Mouse (Mus musculus) liver, postnatal 0 days (tissue): ENCODE measurements at regions not wholly inside any gene's neighbourhood (a gene's known extent, or its start where the extent isn't known, plus 50 kb on each side); places are given as distances from the start of the nearest gene placed in this dataset.

Experiments
- ATAC-seq: fragments of 200-750 bp; cut with Nextera tagmentation; 2 replicates; pipeline ENCODE4 v1.8.0; 2017; ENCODE audit warnings: mild to moderate bottlenecking, moderate library complexity
- DNase-seq: peaks from one replicate; pipeline ENCODE4 v3.0.0-alpha.2; 2016
- H3K27ac ChIP-seq: fragments of 300-500 bp; sonication (generic); 2 replicates; pipeline ENCODE4 v1.5.1; 2014; ENCODE audit warnings: antibody characterized with exemption, moderate library complexity, mild to moderate bottlenecking, low read depth
- H3K27me3 ChIP-seq: fragments of 300-500 bp; sonication (generic); 2 replicates; pipeline ENCODE4 v1.6.1; 2014; ENCODE audit warnings: low read length, control low read depth, mixed read lengths; ENCODE audit not compliant: insufficient read depth
- H3K36me3 ChIP-seq: fragments of 300-500 bp; sonication (generic); replicated peaks from 2 replicates; pipeline ENCODE4 v1.6.1; 2014; ENCODE audit warnings: mild to moderate bottlenecking, control low read depth, low read length, moderate library complexity, mixed read lengths; ENCODE audit not compliant: insufficient read depth
- H3K4me1 ChIP-seq: fragments of 300-500 bp; sonication (generic); 2 replicates; pipeline ENCODE4 v1.6.1; 2014; ENCODE audit warnings: antibody characterized with exemption, mild to moderate bottlenecking, control low read depth; ENCODE audit not compliant: insufficient read depth
- H3K4me2 ChIP-seq: fragments of 300-500 bp; sonication (generic); 2 replicates; pipeline ENCODE4 v1.6.1; 2014; ENCODE audit warnings: low read depth, mild to moderate bottlenecking, low read length, moderate library complexity, mixed read lengths
- H3K4me3 ChIP-seq: fragments of 300-500 bp; sonication (generic); 2 replicates; pipeline ENCODE4 v1.5.1; 2014; ENCODE audit warnings: low read depth, low read length
- H3K9ac ChIP-seq: fragments of 300-500 bp; sonication (generic); replicated peaks from 2 replicates; pipeline ENCODE4 v1.6.1; 2014; ENCODE audit warnings: mild to moderate bottlenecking, moderate library complexity
- H3K9me3 ChIP-seq: fragments of 300-500 bp; sonication (generic); 2 replicates; pipeline ENCODE4 v1.6.1; 2016; ENCODE audit warnings: mild to moderate bottlenecking, control low read depth, low read length, mixed read lengths
- CTCF ChIP-seq: sonication (generic); IDR thresholded peaks from 2 replicates; pipeline ENCODE4 v1.5.1; 2016; ENCODE audit warnings: antibody characterized with exemption, low read depth
- EP300 ChIP-seq: IDR thresholded peaks from 2 replicates; pipeline ENCODE4 v1.6.1; 2016; ENCODE audit warnings: antibody characterized with exemption, low read depth, mild to moderate bottlenecking
- WGBS: fragments of 180-500 bp; shearing (Covaris S2); extraction: QIAGEN DNeasy Blood & Tissue Kit; methylation state at CpG from one replicate; pipeline ENCODE4 v1.1.7; 2014; ENCODE audit not compliant: insufficient replicate concordance; 5-methylcytosine and 5-hydroxymethylcytosine counted together

DNA sequence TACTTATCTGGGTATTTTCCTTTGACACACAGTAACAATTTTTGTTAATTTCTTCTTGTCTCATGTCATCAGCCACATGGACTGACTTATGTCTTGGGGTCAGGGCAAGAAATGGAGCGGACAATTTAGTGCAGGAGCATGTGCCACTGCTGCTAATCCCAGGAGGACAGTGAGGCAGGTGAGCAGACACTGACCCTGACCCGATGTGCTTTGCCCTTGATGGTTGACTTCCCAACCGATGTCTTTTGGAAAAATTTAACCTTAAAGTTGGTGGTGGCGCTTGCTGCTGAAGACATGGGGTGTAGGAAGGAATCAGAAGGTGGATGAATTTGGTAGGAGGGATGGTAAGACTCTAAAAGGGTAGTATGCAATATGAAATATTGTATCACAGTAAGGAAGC lies 72.9 kb upstream of the Ercc4 start:
- Histone ChIP-seq H3K9ac (no peak overlapping the region), H3K27ac (no peak overlapping the region), H3K27me3 (no peaks in the 10 kb centered on the region), H3K4me2 (no peak overlapping the region), H3K4me1 (no peaks in the 10 kb centered on the region), H3K36me3 (no peaks in the 10 kb centered on the region), H3K9me3 (no peaks in the 10 kb centered on the region), H3K4me3 (no peak overlapping the region)
- ATAC-seq (no peak), DNase-seq (no peak)
- no peak for TF ChIP-seq EP300
- TF ChIP-seq CTCF: no peak
- WGBS: 74% methylated on average over 4 of the region's 4 CpGs

GRCm38 (mm10) chr16:13040312-13041100 lies 69.0 kb upstream of the Ercc4 start:
- DNase-seq: no peak
- Histone ChIP-seq H3K9me3 (no peaks in the 10 kb centered on the region; the same call in 1 of the 2 replicates), H3K4me3 (no peak overlapping the region), H3K27me3 (no peaks in the 10 kb centered on the region), H3K36me3 (no peaks in the 10 kb centered on the region), H3K27ac (no peak overlapping the region), H3K4me1 (no peaks in the 10 kb centered on the region), H3K9ac (no peak overlapping the region), H3K4me2 (no peak overlapping the region)
- WGBS: 71% methylated on average over 15 of the region's 15 CpGs
- ATAC-seq: no peak
- no peak for TF ChIP-seq CTCF
- no peak for TF ChIP-seq EP300

GRCm38 (mm10) chr16:13041356-13041755 lies 68.1 kb upstream of the Ercc4 start:
- Histone ChIP-seq H3K36me3 (no peaks in the 10 kb centered on the region), H3K4me1 (no peaks in the 10 kb centered on the region), H3K27ac (no peak overlapping the region), H3K9me3 (no peaks in the 10 kb centered on the region; the same call in 1 of the 2 replicates), H3K4me2 (no peak overlapping the region), H3K9ac (no peak overlapping the region), H3K4me3 (no peak overlapping the region), H3K27me3 (no peaks in the 10 kb centered on the region)
- WGBS: 58% methylated on average over 3 of the region's 3 CpGs
- ATAC-seq (no peak), DNase-seq (no peak)
- TF ChIP-seq EP300 (no peak), CTCF (no peak)

- H3K9ac ChIP-seq: no peak overlapping the region
- no peaks in the 10 kb centered on the region for H3K4me1 ChIP-seq
- WGBS: 81% methylated on average over 10 of the region's 10 CpGs
- DNase-seq (no peak), ATAC-seq (no peak)
- H3K36me3 ChIP-seq: no peaks in the 10 kb centered on the region
- H3K4me3 ChIP-seq: no peak overlapping the region
- no peak overlapping the region for H3K4me2 ChIP-seq
- TF ChIP-seq CTCF (no peak), EP300 (no peak)
- no peaks in the 10 kb centered on the region for H3K27me3 ChIP-seq
- H3K27ac ChIP-seq: no peak overlapping the region
- H3K9me3 ChIP-seq: no peaks in the 10 kb centered on the region; the same call in 1 of the 2 replicates
Measured at GRCm38 (mm10) chr16:13045079-13045590, 64.3 kb upstream of the Ercc4 start.

DNA sequence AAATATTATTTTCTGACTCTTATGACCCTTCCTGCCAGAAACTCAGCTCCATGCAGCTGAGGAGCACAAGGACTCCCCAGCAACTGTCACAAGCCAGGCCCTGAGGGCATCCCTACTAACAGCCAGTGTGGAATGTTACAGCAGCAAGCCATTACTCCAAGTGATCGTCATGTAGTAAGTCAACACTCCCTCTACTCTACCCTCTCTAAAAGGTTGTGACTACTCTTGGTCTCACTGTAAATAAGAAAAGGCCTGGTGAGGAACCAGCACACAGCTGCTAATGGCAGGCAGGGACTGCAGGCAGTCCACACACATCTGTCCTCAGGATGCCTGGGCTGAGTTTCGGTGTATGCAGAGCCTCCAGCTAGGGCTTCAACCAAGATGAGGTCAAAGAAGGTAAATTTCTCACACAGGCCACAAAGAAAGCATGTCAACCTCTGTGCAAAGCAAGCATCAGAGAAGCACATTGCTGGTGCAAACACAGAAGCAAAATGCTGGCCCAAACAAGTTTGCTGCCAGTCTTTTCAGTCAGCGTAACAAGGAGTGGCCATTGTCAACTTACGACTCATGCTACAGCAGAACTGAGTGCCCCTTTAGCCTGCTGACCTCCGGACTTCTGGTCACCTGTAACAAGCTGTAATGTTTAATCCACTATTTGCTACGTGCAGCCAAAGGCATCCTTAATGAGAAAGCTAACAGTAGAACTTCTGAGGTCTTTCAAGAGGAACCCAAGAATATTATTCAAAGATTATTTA lies 62.9 kb upstream of the Ercc4 start:
- Histone ChIP-seq H3K36me3 (no peaks in the 10 kb centered on the region), H3K9me3 (no peaks in the 10 kb centered on the region; the same call in 1 of the 2 replicates), H3K9ac (no peak overlapping the region), H3K4me1 (no peaks in the 10 kb centered on the region), H3K27ac (no peak overlapping the region), H3K4me2 (no peak overlapping the region), H3K4me3 (no peak overlapping the region), H3K27me3 (no peaks in the 10 kb centered on the region)
- ATAC-seq: no peak
- DNase-seq: no peak
- TF ChIP-seq CTCF: no peak
- no peak for TF ChIP-seq EP300
- 62% methylated on average over 6 of the region's 6 CpGs for WGBS

GRCm38 (mm10) chr16:13049321-13049720 lies 60.2 kb upstream of the Ercc4 start:
- no peaks in the 10 kb centered on the region for H3K9me3 ChIP-seq
- ATAC-seq: no peak
- WGBS: 79% methylated on average over 4 of the region's 4 CpGs
- no peak overlapping the region for H3K4me3 ChIP-seq
- H3K4me2 ChIP-seq: no peak overlapping the region
- no peaks in the 10 kb centered on the region for H3K36me3 ChIP-seq
- no peaks in the 10 kb centered on the region for H3K27me3 ChIP-seq
- no peak for TF ChIP-seq EP300
- TF ChIP-seq CTCF: no peak
- no peak overlapping the region for H3K9ac ChIP-seq
- no peak overlapping the region for H3K27ac ChIP-seq
- H3K4me1 ChIP-seq: no peaks in the 10 kb centered on the region
- no peak for DNase-seq
